27 mouse cellular contexts compared by ENCODE assay signal in the genomic region with DNA sequence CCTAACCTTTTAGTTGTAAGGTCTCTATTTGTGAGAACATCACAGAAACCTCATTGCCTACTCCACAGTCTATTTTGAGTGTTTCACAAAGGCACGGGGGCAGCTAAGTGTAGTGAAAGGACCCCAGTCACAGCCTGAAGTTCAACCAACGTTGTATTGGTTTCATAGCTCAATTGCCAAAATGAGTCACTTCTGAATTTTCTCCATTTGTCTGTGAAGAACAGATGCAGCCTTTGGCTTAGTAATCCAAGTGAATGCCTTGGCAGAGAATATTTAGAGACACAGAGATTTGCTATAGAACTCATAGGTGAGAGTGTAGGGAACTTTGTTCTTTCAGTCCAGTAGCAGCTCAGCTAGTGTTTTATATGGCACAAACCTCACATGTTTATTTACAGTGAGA.
A peak's percentile ranks its signal among the peaks of the same experiment; 100 is the strongest.
DNase-seq lines count a peak whose midpoint lies in the region; ATAC-seq and TF ChIP-seq lines count a peak whose summit lies in the region.
"Had no signal": no experiment of that assay in that cellular context is flagged by ENCODE, and none has a peak within 500 bp of the region (broad histone marks: within the 10 kb centered on the region; RNA-seq: fewer than 3 reads in every experiment).

No protein-coding gene starts in this region.

- H3K27ac ChIP-seq in heart, embryonic 16.5 days (ENCODE audit: low read length), result peak overlapping the region; percentile 27; the same call in 1 of the 2 replicates
- H3K27ac ChIP-seq in heart, embryonic 12.5 days (ENCODE audit: poor library complexity, severe bottlenecking), result no peak overlapping the region
- H3K27ac ChIP-seq in lung, embryonic 14.5 days (ENCODE audit: low read depth), result 0 out of 2 replicates have a peak overlapping the region, but pooled peaks have one; percentile 34
- H3K27ac ChIP-seq: embryonic facial prominence, embryonic 13.5 days; heart, adult 2 months; hindbrain, embryonic 15.5 days; limb, embryonic 15.5 days; liver, embryonic 15.5 days; midbrain, embryonic 13.5 days had no signal

- TF ChIP-seq CTCF in lung, embryonic 14.5 days (IDR thresholded peaks at IDR 0.05; ENCODE audit: low read depth), result no peak
- no peak for TF ChIP-seq CTCF in lung, adult 2 months (IDR thresholded peaks at IDR 0.05; ENCODE audit: insufficient read depth, low read length)

- peaks cover 6% of the 10 kb centered on the region; the same call in 1 of the 2 replicates for H3K4me1 ChIP-seq in heart, embryonic 16.5 days (ENCODE audit: control insufficient read depth, insufficient read depth, low read length)
- 0 out of 2 replicates have a peak, but pooled peaks cover 3% of the 10 kb centered on the region for H3K4me1 ChIP-seq in heart, embryonic 12.5 days (replicated peaks)
- H3K4me1 ChIP-seq in lung, embryonic 14.5 days (ENCODE audit: insufficient read depth), result peaks cover 7% of the 10 kb centered on the region; the same call in 1 of the 2 replicates
- no peaks in the 10 kb centered on the region for H3K4me1 ChIP-seq in lung, adult 2 months (ENCODE audit: control insufficient read depth, insufficient read depth, low read length)
- H3K4me1 ChIP-seq: embryonic facial prominence, embryonic 13.5 days; limb, embryonic 15.5 days; liver, embryonic 15.5 days; megakaryocyte, embryonic 14.5 days had no signal

- H3K27me3 ChIP-seq in heart, embryonic 16.5 days (ENCODE audit: control insufficient read depth, insufficient read depth, low read length), result no peaks in the 10 kb centered on the region
- H3K27me3 ChIP-seq in heart, embryonic 12.5 days (replicated peaks), result no peaks in the 10 kb centered on the region
- H3K27me3 ChIP-seq in lung, embryonic 14.5 days (ENCODE audit: insufficient read depth, low read length), result no peaks in the 10 kb centered on the region
- H3K27me3 ChIP-seq: embryonic facial prominence, embryonic 13.5 days; hindbrain, embryonic 15.5 days; limb, embryonic 15.5 days; liver, embryonic 15.5 days; megakaryocyte, embryonic 14.5 days; midbrain, embryonic 13.5 days had no signal

- 42% methylated on average over 2 of the region's 2 CpGs for WGBS in heart, embryonic 16.5 days
- 52% methylated on average over 2 of the region's 2 CpGs for WGBS in heart, embryonic 12.5 days
- 50% methylated on average over 2 of the region's 2 CpGs for WGBS in lung, embryonic 14.5 days
- 59% methylated on average over 2 of the region's 2 CpGs for WGBS in lung, adult 2 months

- DNase-seq in adrenal gland, adult 2 months, result peak; percentile 7
- no peak for DNase-seq in adrenal gland, postnatal 36 days
- DNase-seq in lung, embryonic 14.5 days, result no peak
- DNase-seq in lung, adult 2 months, result no peak
- DNase-seq in adipocyte (ENCODE audit: low spot score), result peak; percentile 36
- no peak for DNase-seq in left cerebral cortex, adult 18-20 months (ENCODE audit: low spot score in 2 of 2)
- DNase-seq: adrenal gland, adult 8-10 months; cerebellum, adult 2 months; cerebellum, postnatal 36 days; embryo, embryonic 11 days; gastrocnemius, postnatal 14 days; heart, adult 2 months; kidney, postnatal 25 days; left cerebral cortex, postnatal 4 days; lung, postnatal 10 days; thymus, postnatal 25 days had no signal

- no peak overlapping the region for H3K4me3 ChIP-seq in heart, embryonic 16.5 days (ENCODE audit: low read length)
- no peak overlapping the region for H3K4me3 ChIP-seq in heart, embryonic 12.5 days
- H3K4me3 ChIP-seq in lung, embryonic 14.5 days (ENCODE audit: low read depth, low read length), result no peak overlapping the region
- H3K4me3 ChIP-seq in lung, adult 2 months (replicated peaks; ENCODE audit: extremely low read depth, low read depth, low read length), result no peak overlapping the region
- H3K4me3 ChIP-seq: embryonic facial prominence, embryonic 13.5 days; heart, adult 2 months; hindbrain, embryonic 15.5 days; limb, embryonic 15.5 days; liver, embryonic 15.5 days; megakaryocyte, embryonic 14.5 days; midbrain, embryonic 13.5 days had no signal

- no peak overlapping the region for H3K9ac ChIP-seq in heart, embryonic 16.5 days (ENCODE audit: low read length)
- no peak overlapping the region for H3K9ac ChIP-seq in heart, embryonic 12.5 days
- no peak overlapping the region for H3K9ac ChIP-seq in lung, embryonic 14.5 days
- H3K9ac ChIP-seq: embryonic facial prominence, embryonic 13.5 days; hindbrain, embryonic 15.5 days; limb, embryonic 15.5 days; liver, embryonic 15.5 days; midbrain, embryonic 13.5 days had no signal

- H3K9me3 ChIP-seq in heart, embryonic 16.5 days (replicated peaks; ENCODE audit: control insufficient read depth, low read length), result no peaks in the 10 kb centered on the region
- no peaks in the 10 kb centered on the region for H3K9me3 ChIP-seq in heart, embryonic 12.5 days (replicated peaks)
- no peaks in the 10 kb centered on the region for H3K9me3 ChIP-seq in lung, embryonic 14.5 days (ENCODE audit: low read depth, low read length)
- H3K9me3 ChIP-seq: embryonic facial prominence, embryonic 13.5 days; hindbrain, embryonic 15.5 days; limb, embryonic 15.5 days; liver, embryonic 15.5 days; megakaryocyte, embryonic 14.5 days; midbrain, embryonic 13.5 days had no signal

- no peak overlapping the region for H3K4me2 ChIP-seq in heart, embryonic 16.5 days (ENCODE audit: low read depth, low read length)
- H3K4me2 ChIP-seq in heart, embryonic 12.5 days, result no peak overlapping the region
- H3K4me2 ChIP-seq in lung, embryonic 14.5 days, result no peak overlapping the region
- H3K4me2 ChIP-seq: embryonic facial prominence, embryonic 13.5 days; hindbrain, embryonic 15.5 days; limb, embryonic 15.5 days; liver, embryonic 15.5 days; midbrain, embryonic 13.5 days had no signal

- H3K36me3 ChIP-seq in heart, embryonic 16.5 days (ENCODE audit: control insufficient read depth, insufficient read depth), result no peaks in the 10 kb centered on the region
- no peaks in the 10 kb centered on the region for H3K36me3 ChIP-seq in heart, embryonic 12.5 days
- no peaks in the 10 kb centered on the region for H3K36me3 ChIP-seq in lung, embryonic 14.5 days (ENCODE audit: insufficient read depth)
- H3K36me3 ChIP-seq: embryonic facial prominence, embryonic 13.5 days; hindbrain, embryonic 15.5 days; limb, embryonic 15.5 days; liver, embryonic 15.5 days; midbrain, embryonic 13.5 days had no signal

- no peak for ATAC-seq in heart, embryonic 16.5 days (replicated peaks; ENCODE audit: extremely low read depth, insufficient read depth, low FRiP score)
- ATAC-seq in heart, embryonic 12.5 days (ENCODE audit: insufficient number of reproducible peaks, low FRiP score), result no peak
- ATAC-seq in lung, embryonic 14.5 days (ENCODE audit: insufficient read depth), result no peak
- ATAC-seq: forebrain, embryonic 14.5 days; intestine, embryonic 16.5 days; midbrain, embryonic 13.5 days; Patski had no signal

- no peak for TF ChIP-seq POLR2A in lung, adult 2 months (IDR thresholded peaks at IDR 0.05; ENCODE audit: borderline replicate concordance, extremely low read depth, low read depth, low read length)

Comparison
In these comparisons a context has a peak if more than half of its experiments do, and no peak if none do; other contexts are left out.
1. DNase-seq: peak in adrenal gland, adult 2 months (single experiment) and adipocyte (single experiment); none in adrenal gland, postnatal 36 days (0 of 2), lung, embryonic 14.5 days (single experiment), lung, adult 2 months (single experiment) and left cerebral cortex, adult 18-20 months (0 of 2).